Mouse (Mus musculus): ENCODE measurements around the gene Fam13c. TPM values are rescaled to one million over a fixed set of nuclear protein-coding genes. Genes with fewer than 3 reads are reported as not detected.

Fam13c gene
- polyA plus RNA-seq, 1 experiment = not detected

- TF ChIP-seq CTCF (IDR thresholded peaks at IDR 0.05; ENCODE audit: low read depth, low read length) = no peak
- TF ChIP-seq POLR2A (IDR thresholded peaks at IDR 0.05; ENCODE audit: borderline replicate concordance, low read depth, low read length) = no peak
- Histone ChIP-seq H3K4me3 (ENCODE audit: insufficient read depth, low read length) (no peak overlapping the region), H3K4me1 (ENCODE audit: control insufficient read depth, insufficient read depth, low read length) (no peaks in the 10 kb centered on the region), H3K27ac (ENCODE audit: insufficient read depth, low read depth, low read length) (no peak overlapping the region)
These were observed 76.4 kb downstream of the Fam13c start for GRCm38 (mm10) chr10:70516661-70517060.

- Histone ChIP-seq H3K4me1 (ENCODE audit: control insufficient read depth, insufficient read depth, low read length) (no peaks in the 10 kb centered on the region), H3K27ac (ENCODE audit: insufficient read depth, low read depth, low read length) (no peak overlapping the region), H3K4me3 (ENCODE audit: insufficient read depth, low read length) (no peak overlapping the region)
- TF ChIP-seq POLR2A (IDR thresholded peaks at IDR 0.05; ENCODE audit: borderline replicate concordance, low read depth, low read length) = no peak
- no peak for TF ChIP-seq CTCF (IDR thresholded peaks at IDR 0.05; ENCODE audit: low read depth, low read length)
These were observed 79.4 kb downstream of the Fam13c start for GRCm38 (mm10) chr10:70519640-70520099.

GRCm38 (mm10) chr10:70520143-70521131 is 80.2 kb downstream of the Fam13c start:
- no peaks in the 10 kb centered on the region for H3K4me1 ChIP-seq (ENCODE audit: control insufficient read depth, insufficient read depth, low read length)

GRCm38 (mm10) chr10:70521379-70521778 is 81.1 kb downstream of the Fam13c start:
- TF ChIP-seq CTCF (IDR thresholded peaks at IDR 0.05; ENCODE audit: low read depth, low read length) = no peak
- H3K4me1 ChIP-seq (ENCODE audit: control insufficient read depth, insufficient read depth, low read length) = no peaks in the 10 kb centered on the region
- no peak overlapping the region for H3K4me3 ChIP-seq (ENCODE audit: insufficient read depth, low read length)
- no peak overlapping the region for H3K27ac ChIP-seq (ENCODE audit: insufficient read depth, low read depth, low read length)

More at GRCm38 (mm10) chr10:70520143-70521131, 80.2 kb downstream of the Fam13c start:
- Histone ChIP-seq H3K4me3 (ENCODE audit: insufficient read depth, low read length) (no peak overlapping the region), H3K27ac (ENCODE audit: insufficient read depth, low read depth, low read length) (no peak overlapping the region)
- no peak for TF ChIP-seq POLR2A (IDR thresholded peaks at IDR 0.05; ENCODE audit: borderline replicate concordance, low read depth, low read length)
- TF ChIP-seq CTCF (IDR thresholded peaks at IDR 0.05; ENCODE audit: low read depth, low read length) = no peak

- no peak overlapping the region for H3K27ac ChIP-seq (ENCODE audit: insufficient read depth, low read depth, low read length)
- TF ChIP-seq CTCF (IDR thresholded peaks at IDR 0.05; ENCODE audit: low read depth, low read length) (no peak), POLR2A (IDR thresholded peaks at IDR 0.05; ENCODE audit: borderline replicate concordance, low read depth, low read length) (no peak)
These were observed 90.0 kb downstream of the Fam13c start for GRCm38 (mm10) chr10:70530185-70530823.

GRCm38 (mm10) chr10:70532249-70532648 is 92.0 kb downstream of the Fam13c start:
- no peak overlapping the region for H3K27ac ChIP-seq (ENCODE audit: insufficient read depth, low read depth, low read length)
- H3K4me3 ChIP-seq (ENCODE audit: insufficient read depth, low read length) = no peak overlapping the region
- H3K4me1 ChIP-seq (ENCODE audit: control insufficient read depth, insufficient read depth, low read length) = no peaks in the 10 kb centered on the region
- TF ChIP-seq POLR2A (IDR thresholded peaks at IDR 0.05; ENCODE audit: borderline replicate concordance, low read depth, low read length) (no peak), CTCF (IDR thresholded peaks at IDR 0.05; ENCODE audit: low read depth, low read length) (no peak)

More at GRCm38 (mm10) chr10:70530185-70530823, 90.0 kb downstream of the Fam13c start:
- no peaks in the 10 kb centered on the region for H3K4me1 ChIP-seq (ENCODE audit: control insufficient read depth, insufficient read depth, low read length)
- H3K4me3 ChIP-seq (ENCODE audit: insufficient read depth, low read length) = no peak overlapping the region

GRCm38 (mm10) chr10:70533301-70533781 is 93.1 kb downstream of the Fam13c start:
- H3K4me3 ChIP-seq (ENCODE audit: insufficient read depth, low read length) = no peak overlapping the region
- TF ChIP-seq CTCF (IDR thresholded peaks at IDR 0.05; ENCODE audit: low read depth, low read length) (no peak), POLR2A (IDR thresholded peaks at IDR 0.05; ENCODE audit: borderline replicate concordance, low read depth, low read length) (no peak)
- H3K27ac ChIP-seq (ENCODE audit: insufficient read depth, low read depth, low read length) = no peak overlapping the region
- no peaks in the 10 kb centered on the region for H3K4me1 ChIP-seq (ENCODE audit: control insufficient read depth, insufficient read depth, low read length)

- Histone ChIP-seq H3K27ac (ENCODE audit: insufficient read depth, low read depth, low read length) (no peak overlapping the region), H3K4me1 (ENCODE audit: control insufficient read depth, insufficient read depth, low read length) (no peaks in the 10 kb centered on the region), H3K4me3 (ENCODE audit: insufficient read depth, low read length) (no peak overlapping the region)
- no peak for TF ChIP-seq POLR2A (IDR thresholded peaks at IDR 0.05; ENCODE audit: borderline replicate concordance, low read depth, low read length)
- no peak for TF ChIP-seq CTCF (IDR thresholded peaks at IDR 0.05; ENCODE audit: low read depth, low read length)
These were observed 93.7 kb downstream of the Fam13c start for GRCm38 (mm10) chr10:70533986-70534385.

GRCm38 (mm10) chr10:70534571-70534970 is 94.3 kb downstream of the Fam13c start:
- Histone ChIP-seq H3K27ac (ENCODE audit: insufficient read depth, low read depth, low read length) (no peak overlapping the region), H3K4me3 (ENCODE audit: insufficient read depth, low read length) (no peak overlapping the region), H3K4me1 (ENCODE audit: control insufficient read depth, insufficient read depth, low read length) (no peaks in the 10 kb centered on the region)
- TF ChIP-seq POLR2A (IDR thresholded peaks at IDR 0.05; ENCODE audit: borderline replicate concordance, low read depth, low read length) = no peak
- TF ChIP-seq CTCF (IDR thresholded peaks at IDR 0.05; ENCODE audit: low read depth, low read length) = no peak
